ENCODE assay signal across 8 mouse cellular contexts in genomic region chr2:130449794-130450433, GRCm38 (mm10). TPM values are rescaled to one million over a fixed set of nuclear protein-coding genes. Genes with fewer than 3 reads are reported as not detected.
DNase-seq lines count a peak whose midpoint lies in the region; ATAC-seq and TF ChIP-seq lines count a peak whose summit lies in the region.

Gene Ptpra (plus strand): TSS chr2:130450278.

- peaks cover 15% of the 10 kb centered on the region for H3K36me3 ChIP-seq in G1E (replicated peaks)
- peaks cover 2% of the 10 kb centered on the region; the same call in 1 of the 2 replicates for H3K36me3 ChIP-seq in forebrain, postnatal 0 days (ENCODE audit: insufficient read depth)
- H3K36me3 ChIP-seq in lung, embryonic 16.5 days (ENCODE audit: control insufficient read depth, insufficient read depth, low read length): no peaks in the 10 kb centered on the region

- 0% methylated on average over 47 of the region's 50 CpGs for WGBS in forebrain, postnatal 0 days
- 0% methylated on average over 39 of the region's 50 CpGs for WGBS in lung, embryonic 16.5 days

- H3K27me3 ChIP-seq in G1E (ENCODE audit: insufficient read depth, low read length): no peaks in the 10 kb centered on the region
- no peaks in the 10 kb centered on the region for H3K27me3 ChIP-seq in forebrain, postnatal 0 days (ENCODE audit: insufficient read depth, low read length)
- H3K27me3 ChIP-seq in lung, embryonic 16.5 days (ENCODE audit: control insufficient read depth, insufficient read depth, low read depth, low read length): peaks cover 6% of the 10 kb centered on the region

- peak; percentile 91 for DNase-seq in G1E (ENCODE audit: low spot score)
- peak; percentile 93 to 94 for DNase-seq in cerebellum, adult 18-20 months
- DNase-seq in forebrain, postnatal 0 days: peak; percentile 94
- DNase-seq in heart, postnatal 4 days: peak; percentile 93
- DNase-seq in layer of hippocampus, adult 9-10 months (ENCODE audit: low spot score): peak; percentile 77
- DNase-seq in ovary, postnatal 10 days (ENCODE audit: low spot score): peak; percentile 92
- DNase-seq in thymus, postnatal 10 days (ENCODE audit: low spot score in 2 of 2): peak; percentile 86 to 91

- peak; percentile 76 for ATAC-seq in G1E (ENCODE audit: extremely low read depth, insufficient number of reproducible peaks, low FRiP score, poor library complexity, severe bottlenecking)
- ATAC-seq in forebrain, postnatal 0 days: peak; percentile 99
- ATAC-seq in lung, embryonic 16.5 days (ENCODE audit: low read depth): peak; percentile 98

- peak within 1 kb of the TSS; percentile 92 for H3K27ac ChIP-seq in forebrain, postnatal 0 days (ENCODE audit: low read depth, low read length)
- peak within 1 kb of the TSS; percentile 73 for H3K27ac ChIP-seq in lung, embryonic 16.5 days (ENCODE audit: low read length)

- H3K4me1 ChIP-seq in G1E (ENCODE audit: insufficient read depth, low read depth, low read length): peaks cover 45% of the 10 kb centered on the region
- H3K4me1 ChIP-seq in forebrain, postnatal 0 days (ENCODE audit: insufficient read depth): peaks cover 30% of the 10 kb centered on the region
- peaks cover 13% of the 10 kb centered on the region; the same call in 1 of the 2 replicates for H3K4me1 ChIP-seq in lung, embryonic 16.5 days (replicated peaks; ENCODE audit: control insufficient read depth, insufficient read depth, low read length)

- no peaks in the 10 kb centered on the region for H3K9me3 ChIP-seq in G1E (replicated peaks)
- H3K9me3 ChIP-seq in forebrain, postnatal 0 days (ENCODE audit: low read length): no peaks in the 10 kb centered on the region
- no peaks in the 10 kb centered on the region for H3K9me3 ChIP-seq in lung, embryonic 16.5 days (ENCODE audit: control insufficient read depth, low read length)

- peak within 1 kb of the TSS; percentile 60 for H3K4me2 ChIP-seq in forebrain, postnatal 0 days (ENCODE audit: low read depth)
- peak within 1 kb of the TSS; percentile 70 for H3K4me2 ChIP-seq in lung, embryonic 16.5 days (ENCODE audit: low read depth, low read length)

- H3K4me3 ChIP-seq in G1E (ENCODE audit: low read depth, low read length): peak within 1 kb of the TSS; percentile 91
- H3K4me3 ChIP-seq in forebrain, postnatal 0 days (ENCODE audit: low read depth, low read length): peak within 1 kb of the TSS; percentile 90
- peak within 1 kb of the TSS; percentile 84 for H3K4me3 ChIP-seq in lung, embryonic 16.5 days (ENCODE audit: low read length)

- no peak for TF ChIP-seq CTCF in G1E (IDR thresholded peaks at IDR 0.05; ENCODE audit: low read depth, low read length)
- no peak for TF ChIP-seq CTCF in forebrain, postnatal 0 days (IDR thresholded peaks at IDR 0.05; ENCODE audit: low read depth)

- H3K9ac ChIP-seq in forebrain, postnatal 0 days: peak within 1 kb of the TSS; percentile 90
- peak within 1 kb of the TSS; percentile 85 for H3K9ac ChIP-seq in lung, embryonic 16.5 days (ENCODE audit: low read length)

RNA-seq across cellular contexts. Expression of gene Ptpra, which starts in this region (rescaled TPM):
- total RNA-seq in G1E (2014; fragmentation: Nextera tagmentation) (60.6 and 97.7 TPM in 2 replicates), G1E (2017) (119 and 127 TPM in 2 replicates)
- polyA plus RNA-seq in G1E (2012): 11.4 and 22.6 TPM in 2 replicates
- 154 and 167 TPM in 2 replicates for total RNA-seq in forebrain, postnatal 0 days (2014; rRNA removed)
- 142 and 162 TPM in 2 replicates for polyA plus RNA-seq in forebrain, postnatal 0 days (2015; fragmentation: Nextera tagmentation; extraction: Ambion mirVana)
- 10 to 100 TPM; 78.9 to 86.4 TPM for total RNA-seq in heart, postnatal 4 days (2021)
- polyA plus RNA-seq in lung, embryonic 16.5 days (2015; fragmentation: Nextera tagmentation; extraction: Ambion mirVana): 68.0 and 68.3 TPM in 2 replicates

Comparison
In these comparisons a context has a peak if more than half of its experiments do, and no peak if none do; other contexts are left out.
1. Peak in every context shown above with its lines: DNase-seq, ATAC-seq, H3K4me3 ChIP-seq and H3K27ac ChIP-seq.